Mouse (Mus musculus) myocyte (in vitro differentiated cells): ENCODE data around the gene Ergic1. TPM values are rescaled to one million over a fixed set of nuclear protein-coding genes. Genes with fewer than 3 reads are reported as not detected.

Source experiments
- H3K27me3 ChIP-seq: one replicate; pipeline ENCODE4 v1.6.1; 2011; ENCODE audit not compliant: control insufficient read depth, insufficient read depth, insufficient read length
- H3K36me3 ChIP-seq: one replicate; pipeline ENCODE4 v1.6.1; 2011; ENCODE audit not compliant: control insufficient read depth, insufficient read depth
- H3K4me2 ChIP-seq: one replicate; pipeline ENCODE4 v1.6.1; 2011; ENCODE audit warnings: low read depth, control low read depth
- H3K4me3 ChIP-seq: one replicate; pipeline ENCODE4 v1.5.1; 2011; ENCODE audit warnings: mild to moderate bottlenecking, control low read depth, moderate library complexity
- H3K79me2 ChIP-seq: one replicate; pipeline ENCODE4 v1.6.1; 2011; ENCODE audit not compliant: control insufficient read depth, insufficient read depth
- H3ac ChIP-seq: one replicate; pipeline ENCODE4 v1.6.1; 2011; ENCODE audit not compliant: control insufficient read depth, insufficient read length
- CEBPB ChIP-seq: IDR thresholded peaks from 2 replicates; pipeline ENCODE4 v1.6.1; 2011; ENCODE audit warnings: mild to moderate bottlenecking, moderate library complexity; ENCODE audit not compliant: poor library complexity, insufficient read depth, severe bottlenecking
- E2F4 ChIP-seq: IDR thresholded peaks from one replicate; pipeline ENCODE4 v1.6.1; 2011; ENCODE audit warnings: mild to moderate bottlenecking, control low read depth, moderate library complexity; ENCODE audit not compliant: insufficient read depth
- MAX ChIP-seq: IDR thresholded peaks from one replicate; pipeline ENCODE4 v1.6.1; 2011; ENCODE audit warnings: low read depth, mild to moderate bottlenecking, control low read depth
- MYOD1 ChIP-seq, 3 experiments: IDR thresholded peaks; one replicate each; pipeline ENCODE4 v1.6.1; 2011; ENCODE audit warnings: control low read depth in 2 of 3, low read depth in 2 of 3, mild to moderate bottlenecking in 2 of 3, moderate library complexity in 1 of 3; ENCODE audit not compliant: insufficient read length in 2 of 3, control insufficient read depth in 1 of 3
- MYOG ChIP-seq, 3 experiments: IDR thresholded peaks; one replicate each; pipeline ENCODE4 v1.6.1; 2011; ENCODE audit warnings: control low read depth in 2 of 3, low read depth in 2 of 3, mild to moderate bottlenecking in 2 of 3; ENCODE audit not compliant: insufficient read length in 2 of 3, control insufficient read depth in 1 of 3, insufficient read depth in 1 of 3
- POLR2A ChIP-seq: IDR thresholded peaks from one replicate; pipeline ENCODE4 v1.6.1; 2011; ENCODE audit warnings: low read depth, mild to moderate bottlenecking, control low read depth, moderate library complexity; ENCODE audit not compliant: insufficient read length
- POLR2AphosphoS2 ChIP-seq: IDR thresholded peaks from one replicate; pipeline ENCODE4 v1.6.1; 2011; ENCODE audit warnings: low read depth, control low read depth; ENCODE audit not compliant: insufficient read length
- REST ChIP-seq: IDR thresholded peaks from one replicate; pipeline ENCODE4 v1.6.1; 2011; ENCODE audit warnings: mild to moderate bottlenecking, control low read depth, moderate library complexity; ENCODE audit not compliant: insufficient read depth, insufficient read length
- SRF ChIP-seq: IDR thresholded peaks from one replicate; pipeline ENCODE4 v1.6.1; 2011; ENCODE audit warnings: low read depth; ENCODE audit not compliant: control insufficient read depth, insufficient read length
- TCF12 ChIP-seq: IDR thresholded peaks from one replicate; pipeline ENCODE4 v1.6.1; 2011; ENCODE audit warnings: mild to moderate bottlenecking, control low read depth; ENCODE audit not compliant: poor library complexity, insufficient read depth, severe bottlenecking
- TCF3 ChIP-seq: IDR thresholded peaks from one replicate; pipeline ENCODE4 v1.6.1; 2011; ENCODE audit warnings: low read depth, control low read depth; ENCODE audit not compliant: insufficient read length
- USF1 ChIP-seq: IDR thresholded peaks from one replicate; pipeline ENCODE4 v1.6.1; 2011; ENCODE audit warnings: low read depth, mild to moderate bottlenecking, control low read depth, moderate library complexity
- polyA plus RNA-seq: library from polyadenylated mRNA; unstranded; fragments of >200 nt; fragmentation: generic; extraction: Trizol; gene quantifications from one replicate; pipeline ENCODE4 v1.2.1, GENCODE M21; 2012; ENCODE audit warnings: missing spikeins

Ergic1 gene
- polyA plus RNA-seq, 1 experiment: 102 TPM

DNA sequence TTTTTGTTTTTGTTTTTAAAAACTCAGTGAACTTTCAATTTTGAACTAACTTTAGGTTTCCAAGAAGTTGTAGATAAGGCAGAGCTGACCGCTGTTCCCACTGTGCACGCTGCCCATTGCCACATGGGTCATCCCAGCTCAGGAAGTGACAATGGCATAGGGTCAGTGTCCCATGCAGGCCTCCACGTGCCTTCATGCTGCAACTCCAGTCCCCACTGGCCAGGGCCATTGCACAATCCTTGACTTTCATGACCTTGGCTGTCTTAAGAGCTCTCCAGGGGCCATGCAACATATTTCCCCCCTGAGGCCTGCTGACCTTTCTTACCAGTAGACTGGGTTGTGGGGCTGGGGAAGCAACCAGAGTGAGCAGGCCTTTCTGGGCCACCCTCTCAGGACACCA lies 10.1 kb downstream of the Ergic1 start:
- peaks cover 6% of the 10 kb centered on the region for H3K36me3 ChIP-seq
- no peak overlapping the region for H3K4me2 ChIP-seq
- H3ac ChIP-seq: no peak overlapping the region
- H3K27me3 ChIP-seq: no peaks in the 10 kb centered on the region
- no peak overlapping the region for H3K4me3 ChIP-seq
- peaks cover 76% of the 10 kb centered on the region for H3K79me2 ChIP-seq
- TF ChIP-seq E2F4: no peak
- no peak for TF ChIP-seq TCF3

DNA sequence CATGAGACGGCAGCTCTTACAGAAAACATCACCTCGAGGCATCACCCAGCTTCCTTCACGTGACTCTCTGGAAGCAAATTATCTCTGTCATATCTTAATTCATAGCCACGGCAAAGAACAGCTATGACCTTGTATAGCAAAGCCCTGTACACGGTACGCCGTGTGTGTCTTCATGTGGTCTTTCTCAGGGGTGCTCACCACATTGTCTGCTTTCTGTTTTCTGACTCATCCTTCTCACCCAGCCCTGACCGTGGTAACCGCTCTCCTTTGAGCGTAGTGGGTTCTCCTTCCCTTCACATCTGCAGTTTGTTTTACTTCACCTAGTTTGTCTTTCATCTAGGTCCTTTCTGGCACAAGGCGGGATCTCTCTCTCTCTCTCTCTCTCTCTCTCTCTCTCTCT lies 11.0 kb downstream of the Ergic1 start:
- H3K4me3 ChIP-seq: no peak overlapping the region
- H3ac ChIP-seq: no peak overlapping the region
- peaks cover 6% of the 10 kb centered on the region for H3K36me3 ChIP-seq
- H3K27me3 ChIP-seq: no peaks in the 10 kb centered on the region
- TF ChIP-seq MAX (no peak), MYOD1 (IDR thresholded peaks at IDR 0.05; ENCODE audit: control insufficient read depth in 1 of 3, insufficient read length in 2 of 3, low read depth in 2 of 3) (no peak), E2F4 (no peak), TCF3 (no peak), POLR2A (no peak), USF1 (no peak), CEBPB (no peak)
- peaks cover 79% of the 10 kb centered on the region for H3K79me2 ChIP-seq
- H3K4me2 ChIP-seq: no peak overlapping the region

DNA sequence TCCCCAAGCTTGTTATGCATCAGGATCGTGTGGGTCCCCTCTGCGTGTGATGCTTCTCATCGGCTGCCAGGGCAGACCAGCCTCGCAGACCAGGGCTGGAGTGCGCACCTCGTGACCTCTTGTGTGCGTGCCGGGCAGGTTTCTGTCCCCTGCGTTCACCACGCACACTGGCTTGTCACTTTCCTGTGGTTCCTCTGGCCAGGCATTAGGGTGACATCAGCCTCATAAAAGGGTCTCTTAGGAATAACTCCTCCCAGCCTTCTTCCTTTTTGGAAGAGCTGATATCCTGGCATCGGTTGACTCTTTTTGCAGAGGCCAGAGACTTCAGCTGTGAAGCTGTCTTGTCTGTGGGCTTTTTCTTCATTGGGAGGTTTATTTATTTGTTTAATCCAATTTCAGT lies 12.8 kb downstream of the Ergic1 start:
- no peak overlapping the region for H3K4me2 ChIP-seq
- H3K4me3 ChIP-seq: no peak overlapping the region
- H3K36me3 ChIP-seq: peaks cover 4% of the 10 kb centered on the region
- H3K27me3 ChIP-seq: no peaks in the 10 kb centered on the region
- H3K79me2 ChIP-seq: peaks cover 80% of the 10 kb centered on the region
- no peak for TF ChIP-seq TCF12
- no peak for TF ChIP-seq E2F4
- TF ChIP-seq POLR2A: no peak
- TF ChIP-seq POLR2AphosphoS2: no peak
- no peak for TF ChIP-seq TCF3
- TF ChIP-seq MYOD1 (IDR thresholded peaks at IDR 0.05; ENCODE audit: control insufficient read depth in 1 of 3, insufficient read length in 2 of 3, low read depth in 2 of 3): no peak
- TF ChIP-seq REST: no peak
- TF ChIP-seq MYOG (IDR thresholded peaks at IDR 0.05; ENCODE audit: control insufficient read depth in 1 of 3, insufficient read depth in 1 of 3, insufficient read length in 2 of 3, low read depth in 2 of 3): no peak
- no peak for TF ChIP-seq MAX
- TF ChIP-seq CEBPB: no peak
- TF ChIP-seq USF1: no peak
- TF ChIP-seq SRF: no peak
- H3ac ChIP-seq: no peak overlapping the region

DNA sequence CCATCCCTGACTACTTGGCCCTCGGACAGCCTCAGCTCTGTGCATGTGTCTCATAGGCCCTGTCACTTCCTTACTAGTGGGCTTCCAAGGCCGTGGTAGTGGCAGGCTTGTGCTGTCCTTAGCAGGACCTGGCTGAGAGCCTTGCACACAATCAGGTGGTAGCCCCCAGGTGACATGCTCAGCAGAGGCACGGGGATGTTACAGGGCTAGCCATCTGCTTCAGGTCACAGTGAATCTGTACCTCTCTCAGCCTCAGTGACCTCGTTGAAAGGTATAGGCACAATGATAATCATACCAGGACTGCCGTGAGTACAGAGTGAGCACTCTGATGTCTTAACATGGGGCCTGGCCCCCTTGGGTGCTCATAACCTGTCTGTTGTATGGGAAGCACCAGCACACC lies 13.4 kb downstream of the Ergic1 start:
- H3K79me2 ChIP-seq: peaks cover 80% of the 10 kb centered on the region
- TF ChIP-seq POLR2AphosphoS2: no peak
- TF ChIP-seq MYOG (IDR thresholded peaks at IDR 0.05; ENCODE audit: control insufficient read depth in 1 of 3, insufficient read depth in 1 of 3, insufficient read length in 2 of 3, low read depth in 2 of 3): no peak
- TF ChIP-seq SRF: no peak
- no peak for TF ChIP-seq POLR2A
- no peak for TF ChIP-seq USF1
- TF ChIP-seq TCF12: no peak
- TF ChIP-seq TCF3: no peak
- TF ChIP-seq E2F4: no peak
- TF ChIP-seq MYOD1 (IDR thresholded peaks at IDR 0.05; ENCODE audit: control insufficient read depth in 1 of 3, insufficient read length in 2 of 3, low read depth in 2 of 3): no peak
- TF ChIP-seq CEBPB: no peak
- no peak for TF ChIP-seq MAX
- TF ChIP-seq REST: no peak
- H3K27me3 ChIP-seq: no peaks in the 10 kb centered on the region
- no peak overlapping the region for H3K4me3 ChIP-seq
- no peak overlapping the region for H3K4me2 ChIP-seq
- no peaks in the 10 kb centered on the region for H3K36me3 ChIP-seq
- no peak overlapping the region for H3ac ChIP-seq

DNA sequence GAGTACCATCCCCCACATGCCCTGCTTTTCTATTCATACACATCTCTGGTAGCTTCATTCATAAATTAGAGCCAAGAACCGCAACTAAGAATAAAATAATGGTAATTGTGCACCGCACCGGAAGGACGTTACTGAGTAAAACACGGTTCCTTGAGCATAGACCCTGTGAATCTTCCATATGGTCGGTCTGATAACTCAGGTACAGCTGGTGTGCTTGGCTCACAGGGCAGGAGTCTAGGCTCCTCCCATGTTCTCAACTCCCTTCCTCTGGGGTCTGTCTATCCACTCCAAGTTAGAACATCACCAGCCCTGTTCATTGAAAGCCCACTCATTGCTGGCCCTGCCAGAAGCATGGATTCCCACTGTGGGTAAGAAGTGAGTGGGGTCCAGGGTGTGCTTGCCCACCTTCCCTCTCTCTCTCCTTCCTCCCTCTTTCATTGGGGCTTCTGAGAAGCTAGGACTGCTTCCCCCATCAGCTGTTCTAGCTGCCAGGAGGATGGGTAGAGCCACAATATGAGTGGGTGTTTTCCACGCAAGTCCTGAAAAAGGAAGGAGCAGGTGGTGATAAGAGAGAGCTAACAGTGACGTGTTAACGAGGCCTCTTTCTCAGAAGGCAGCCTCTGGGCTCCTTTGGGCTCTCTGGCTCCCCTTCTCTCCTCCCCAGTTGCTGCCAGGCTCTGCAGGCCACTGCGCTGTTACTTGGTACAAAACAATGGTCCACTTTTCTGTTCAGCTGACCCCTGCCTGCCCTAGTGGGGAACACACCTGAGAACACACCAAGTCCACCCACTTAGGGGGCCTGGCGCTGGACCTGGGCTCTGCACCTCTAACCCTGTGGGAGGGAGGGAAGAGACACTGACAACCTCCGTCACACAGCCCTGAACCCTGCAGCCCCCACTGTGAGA lies 14.7 kb downstream of the Ergic1 start:
- peak in 2 of 3 experiments; percentile 45 to 65 for TF ChIP-seq MYOD1 (IDR thresholded peaks at IDR 0.05; ENCODE audit: control insufficient read depth in 1 of 3, insufficient read length in 2 of 3, low read depth in 2 of 3)
- no peak for TF ChIP-seq CEBPB
- TF ChIP-seq MAX: no peak
- TF ChIP-seq SRF: no peak
- TF ChIP-seq REST: no peak
- no peak for TF ChIP-seq E2F4
- TF ChIP-seq MYOG (IDR thresholded peaks at IDR 0.05; ENCODE audit: control insufficient read depth in 1 of 3, insufficient read depth in 1 of 3, insufficient read length in 2 of 3, low read depth in 2 of 3): peak in 1 of 3 experiments; percentile 59
- no peak for TF ChIP-seq POLR2A
- no peak for TF ChIP-seq POLR2AphosphoS2
- TF ChIP-seq TCF12: no peak
- no peak for TF ChIP-seq TCF3
- no peak for TF ChIP-seq USF1
- Histone ChIP-seq H3K79me2 (peaks cover 77% of the 10 kb centered on the region), H3K27me3 (no peaks in the 10 kb centered on the region), H3K36me3 (no peaks in the 10 kb centered on the region), H3K4me2 (no peak overlapping the region), H3K4me3 (no peak overlapping the region), H3ac (no peak overlapping the region)
